Mouse (Mus musculus) T-helper 17 cell (primary cell): ENCODE results near the gene Tpx2.

Experiments used
- in situ Hi-C, 2 experiments: fragments of 300-600 bp; cut with MboI, MseI; formaldehyde crosslinking; loops; 1 replicate in 1 of 2; 2 replicates in 1 of 2; pipeline ENCODE4 v1.15.1; 2025; ENCODE audit warnings: high pct_unique_total_duplicates in 2 of 2

The Tpx2 gene

DNA sequence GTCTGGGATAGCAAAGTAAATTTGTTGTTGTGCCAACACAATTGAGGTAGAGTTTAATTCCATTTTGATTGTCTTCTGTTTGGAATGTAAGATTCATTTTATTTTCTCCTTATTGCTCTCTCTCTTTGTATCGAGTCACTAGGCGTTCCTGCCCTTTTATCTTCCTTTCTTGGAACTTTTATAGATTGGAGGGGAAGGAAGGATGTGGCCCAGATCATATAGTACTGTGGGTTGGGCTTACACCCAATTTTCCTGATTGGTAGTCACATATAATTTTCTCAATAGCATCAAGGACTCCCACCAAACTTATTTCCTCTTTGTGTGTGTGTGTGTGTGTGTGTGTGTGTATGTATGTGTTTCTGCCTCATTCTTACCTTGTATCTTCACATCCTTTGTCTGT is 702 bp downstream of the Tpx2 start:
- in situ Hi-C loops: no loop called here

DNA sequence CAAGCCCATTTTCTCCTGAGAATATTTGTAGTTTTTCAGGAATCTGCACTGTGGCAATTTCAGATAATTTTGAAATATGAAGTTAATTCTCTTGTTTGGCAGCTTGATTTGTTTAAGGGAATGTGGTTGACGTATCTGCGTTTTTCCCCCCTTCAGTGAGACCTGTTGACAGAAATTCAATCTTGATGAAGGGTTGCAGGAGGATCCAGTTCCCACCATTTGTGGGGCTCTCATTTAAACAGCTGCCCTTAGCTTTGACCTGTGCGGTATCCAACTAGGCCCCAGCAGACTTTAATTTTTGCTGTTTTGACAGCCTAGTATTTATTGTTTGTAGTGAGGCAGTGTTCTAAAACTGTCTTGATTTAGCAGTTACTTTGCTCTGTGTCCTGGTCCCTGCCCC is 11.7 kb downstream of the Tpx2 start:
- in situ Hi-C loops: loop anchor here in 1 of 2 experiments (5.0 kb wide), 1 partner anchor 33 kb away; no protein-coding TSS in a partner anchor

DNA sequence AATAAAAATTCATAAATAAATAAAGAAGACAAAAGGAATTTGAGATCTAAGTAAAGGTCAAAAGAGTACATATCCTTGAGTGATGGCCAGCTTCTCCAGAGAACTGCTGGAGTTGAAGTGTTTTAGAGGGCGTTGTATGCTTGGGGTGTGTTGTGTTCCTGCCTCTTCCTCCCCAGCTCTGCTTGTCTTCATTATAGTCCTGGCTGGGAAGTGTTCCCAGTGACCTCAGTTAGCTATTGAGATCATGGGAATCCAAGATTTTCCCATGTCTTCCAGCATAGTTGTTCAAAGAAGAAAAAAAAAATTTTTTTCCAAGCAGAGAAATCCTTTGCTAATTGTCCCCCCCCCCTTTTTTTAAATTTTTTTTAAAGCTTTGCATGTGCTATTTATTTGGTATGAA is 14.1 kb downstream of the Tpx2 start:
- in situ Hi-C loops: no loop called here

DNA sequence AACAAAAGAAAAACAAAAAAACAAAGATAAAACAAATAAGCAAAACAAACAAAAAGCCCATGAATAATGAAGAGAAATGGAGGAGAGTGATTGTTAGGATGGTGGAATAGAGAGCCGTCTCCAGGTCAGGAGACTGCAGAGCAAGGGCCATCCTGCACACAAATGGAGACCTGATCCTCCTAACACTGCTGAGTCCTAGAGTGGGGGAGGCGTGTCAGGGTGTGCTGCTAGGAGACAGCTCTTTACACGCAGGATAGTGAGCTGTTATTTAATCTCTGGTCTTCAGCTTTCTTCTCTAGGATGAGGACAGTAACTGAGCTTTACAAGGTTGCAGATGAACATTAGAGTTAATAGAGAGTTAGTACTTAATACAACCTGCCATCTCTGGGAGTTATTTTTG is 14.9 kb downstream of the Tpx2 start:
- in situ Hi-C loops: no loop called here

DNA sequence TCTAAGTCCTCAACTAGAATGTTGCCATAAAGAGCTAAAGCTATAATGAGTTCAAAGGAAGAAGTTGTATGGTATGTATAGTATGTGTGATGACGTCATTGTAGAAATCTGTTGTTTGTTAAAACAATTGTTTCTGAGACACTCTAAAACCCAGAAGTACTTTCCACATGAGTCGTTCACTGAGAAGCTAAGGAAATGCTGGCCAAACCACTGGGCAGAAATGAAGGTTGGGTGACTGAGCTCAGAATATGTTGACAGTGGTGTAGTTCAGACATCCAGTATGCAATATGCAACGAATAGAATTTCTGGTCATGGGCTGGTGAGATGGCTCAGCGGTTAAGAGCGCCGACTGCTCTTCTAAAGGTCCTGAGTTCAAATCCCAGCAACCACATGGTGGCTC is 15.6 kb downstream of the Tpx2 start:
- in situ Hi-C loops: no loop called here

- in situ Hi-C loops: loop anchor here (25.0 kb wide), 2 partner anchors 591 to 1984 kb away; partner anchors contain the start of gene Tbc1d20 (in 1 of the 2)
These were observed 30.5 kb downstream of the Tpx2 start for GRCm38 (mm10) chr2:152878239-152878638.

DNA sequence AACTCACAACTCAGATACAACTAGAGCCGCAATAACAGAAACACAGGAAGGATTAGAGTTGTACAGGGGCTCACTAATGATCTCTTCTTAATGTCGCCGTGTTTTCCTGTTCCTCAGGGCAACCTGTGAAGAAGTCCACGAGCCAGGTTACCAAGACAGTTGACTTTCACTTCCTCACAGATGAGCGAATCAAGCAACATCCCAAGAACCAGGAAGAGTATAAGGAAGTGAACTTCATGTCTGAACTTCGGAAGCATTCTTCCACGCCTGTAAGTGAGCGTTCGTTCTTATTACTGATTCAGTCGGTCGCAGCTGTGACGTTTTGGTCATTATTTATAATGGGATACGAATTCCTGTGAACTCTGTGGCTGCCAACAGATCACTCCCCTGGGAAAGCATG is 33.1 kb downstream of the Tpx2 start:
- in situ Hi-C loops: loop anchor here (10.0 to 25.0 kb wide), 3 partner anchors 514 to 1981 kb away; partner anchors contain the start of gene Tbc1d20 (in 1 of the 2)

GRCm38 (mm10) chr2:152884101-152884645 is 36.4 kb downstream of the Tpx2 start:
- in situ Hi-C loops: loop anchor here (10.0 to 25.0 kb wide), 3 partner anchors 511 to 1978 kb away; partner anchors contain the start of gene Tbc1d20 (in 1 of the 2)

- in situ Hi-C loops: loop anchor here (10.0 to 25.0 kb wide), 3 partner anchors 508 to 1975 kb away; partner anchors contain the start of gene Tbc1d20 (in 1 of the 2)
These were observed 39.5 kb downstream of the Tpx2 start for GRCm38 (mm10) chr2:152887230-152887629.

DNA sequence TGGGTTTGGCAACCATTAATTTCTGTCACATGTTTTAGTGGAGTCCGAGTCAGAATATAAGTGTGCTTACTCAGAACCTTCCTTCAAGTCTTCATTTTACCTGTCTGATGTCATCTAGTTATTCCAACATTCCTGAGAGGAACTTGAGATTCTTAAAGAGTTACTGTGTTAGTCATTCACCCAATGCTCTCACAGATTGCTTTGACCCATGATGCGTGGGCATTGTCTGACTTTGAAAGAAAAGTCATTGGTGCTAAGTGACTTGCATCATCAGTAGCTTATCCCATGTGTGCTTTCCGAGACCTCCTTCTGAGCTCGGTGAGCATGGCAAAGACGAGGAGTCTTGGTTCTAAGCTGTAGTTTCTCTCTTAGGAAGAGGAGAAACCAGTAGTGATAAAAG is 41.0 kb downstream of the Tpx2 start:
- in situ Hi-C loops: loop anchor here (10.0 to 25.0 kb wide), 3 partner anchors 506 to 1974 kb away; partner anchors contain the start of gene Tbc1d20 (in 1 of the 2)

- in situ Hi-C loops: loop anchor here (10.0 to 25.0 kb wide), 4 partner anchors 499 to 1966 kb away; partner anchors contain the start of gene Tbc1d20 (in 1 of the 2)
These were observed 48.1 kb downstream of the Tpx2 start for GRCm38 (mm10) chr2:152895834-152896233.

DNA sequence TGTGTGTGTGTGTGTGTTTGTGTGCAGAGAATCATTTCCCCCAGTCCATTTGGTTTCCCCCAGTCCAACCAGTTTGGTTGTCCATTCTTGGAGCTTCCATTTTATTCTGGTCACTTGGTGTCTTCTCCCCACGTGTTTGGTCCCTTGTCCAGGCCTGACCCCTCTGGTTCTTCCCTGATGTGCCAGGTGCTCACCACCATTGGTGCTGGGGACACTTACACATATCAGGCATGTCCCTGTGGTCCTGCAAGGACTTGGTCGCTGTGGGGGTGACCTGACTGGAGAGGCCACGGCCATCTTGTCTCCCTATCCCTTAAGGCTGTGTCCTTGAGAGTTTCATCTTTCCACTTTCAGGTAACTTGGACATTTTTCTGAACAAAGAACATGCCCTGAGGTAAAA is 49.2 kb downstream of the Tpx2 start:
- in situ Hi-C loops: loop anchor here (10.0 to 25.0 kb wide), 4 partner anchors 498 to 1965 kb away; partner anchors contain the start of gene Tbc1d20 (in 1 of the 2)

- in situ Hi-C loops: loop anchor here (10.0 to 25.0 kb wide), 4 partner anchors 496 to 1963 kb away; partner anchors contain the start of gene Tbc1d20 (in 1 of the 2)
These were observed 51.2 kb downstream of the Tpx2 start for GRCm38 (mm10) chr2:152899011-152899410.

DNA sequence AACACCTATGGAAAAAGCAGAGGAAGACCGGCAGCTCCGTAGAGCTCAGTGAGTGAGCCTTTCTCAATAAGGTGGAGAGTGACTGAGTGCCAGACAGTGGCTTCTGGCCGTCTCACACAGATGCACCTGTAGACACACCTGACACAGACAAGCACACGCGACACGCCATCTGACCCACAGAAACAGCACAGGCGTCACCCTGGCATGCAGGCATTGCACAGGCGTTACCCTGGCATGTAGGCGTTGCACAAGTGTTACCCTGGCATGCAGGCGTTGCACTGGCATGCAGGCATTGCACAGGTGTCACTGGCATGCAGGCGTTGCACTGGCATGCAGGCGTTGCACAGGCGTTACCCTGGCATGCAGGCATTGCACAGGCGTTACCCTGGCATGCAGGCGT is 53.5 kb downstream of the Tpx2 start:
- in situ Hi-C loops: no loop called here

DNA sequence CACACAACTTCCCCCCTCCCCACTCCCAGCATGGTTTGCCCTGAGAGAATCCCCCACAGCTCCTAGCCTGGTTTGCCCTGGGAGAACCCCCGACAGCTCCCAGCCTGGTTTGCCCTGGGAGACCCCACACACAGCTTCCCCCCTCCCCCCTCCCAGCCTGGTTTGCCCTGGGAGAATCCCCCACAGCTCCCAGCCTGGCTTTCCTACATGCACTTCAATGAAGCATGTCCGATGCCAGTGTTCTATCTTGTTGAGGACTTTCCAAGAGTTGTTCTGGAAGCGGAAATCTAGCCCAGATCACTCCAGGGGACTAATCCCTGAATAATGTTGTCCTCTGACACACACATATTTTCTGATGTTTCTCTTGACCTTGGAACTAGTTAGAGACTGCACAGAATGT is 54.9 kb downstream of the Tpx2 start:
- in situ Hi-C loops: no loop called here

GRCm38 (mm10) chr2:152903586-152903985 is 55.8 kb downstream of the Tpx2 start:
- in situ Hi-C loops: no loop called here

GRCm38 (mm10) chr2:152904127-152904643 is 56.4 kb downstream of the Tpx2 start:
- in situ Hi-C loops: no loop called here

GRCm38 (mm10) chr2:152905036-152905829 is 57.5 kb downstream of the Tpx2 start:
- in situ Hi-C loops: no loop called here

GRCm38 (mm10) chr2:152906274-152907037 is 58.7 kb downstream of the Tpx2 start:
- in situ Hi-C loops: no loop called here

DNA sequence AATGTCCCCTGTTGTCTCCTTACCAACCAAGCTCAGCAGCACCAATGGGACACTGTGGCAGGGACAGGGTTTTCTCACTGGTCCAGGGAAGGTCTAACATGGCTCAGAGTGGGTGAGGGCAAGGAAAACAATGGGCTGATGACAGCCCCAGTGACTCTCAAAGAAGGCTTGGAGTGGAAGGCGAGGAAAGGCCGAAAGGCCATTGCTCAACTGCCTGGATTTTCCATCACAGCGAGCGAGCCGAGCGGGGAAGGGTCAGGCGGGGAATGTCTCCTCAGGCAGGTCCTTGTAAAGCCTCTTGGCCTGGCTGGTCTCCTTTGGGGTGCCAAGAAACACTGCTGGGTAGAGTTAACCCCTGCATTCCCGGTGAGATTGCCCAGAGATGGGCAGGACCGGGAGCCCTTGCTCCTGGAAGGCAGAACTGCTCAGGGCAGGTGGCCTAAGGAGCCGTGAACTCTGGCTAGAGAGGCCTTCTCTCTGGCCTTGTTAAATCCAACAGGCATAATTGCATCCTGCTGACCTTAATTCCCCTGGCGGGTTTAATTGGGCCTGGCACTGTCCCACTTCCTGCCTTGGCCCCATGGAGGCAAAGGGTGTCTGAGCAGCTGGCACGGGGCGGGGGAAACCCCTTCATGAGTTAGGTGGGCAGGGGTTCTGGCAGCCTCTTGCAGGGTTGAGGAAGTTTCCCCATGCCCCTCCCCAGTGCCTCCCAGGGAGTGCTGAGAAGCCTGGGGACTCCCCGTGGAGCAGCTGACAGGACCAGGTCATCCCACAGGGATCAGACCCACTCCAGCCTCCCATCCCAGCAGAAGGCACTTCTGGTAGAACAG is 59.6 kb downstream of the Tpx2 start:
- in situ Hi-C loops: no loop called here
